Mouse (Mus musculus) midbrain, embryonic 14.5 days (tissue): ENCODE measurements at regions not wholly inside any gene's neighbourhood (a gene's known extent, or its start where the extent isn't known, plus 50 kb on each side); places are given as distances from the start of the nearest gene placed in this dataset.

Experiments used
- ATAC-seq: fragments of 200-750 bp; cut with Nextera tagmentation; 2 replicates; pipeline ENCODE4 v1.8.0; 2017; ENCODE audit warnings: moderate number of reproducible peaks, moderate library complexity; ENCODE audit not compliant: low FRiP score, low TSS enrichment
- DNase-seq: peaks from one replicate; pipeline ENCODE4 v3.0.0-alpha.2; 2015
- H3K27ac ChIP-seq: fragments of 300-500 bp; sonication (generic); replicated peaks from 2 replicates; pipeline ENCODE4 v1.5.1; 2014; ENCODE audit warnings: mild to moderate bottlenecking, low read depth, low read length, moderate library complexity
- H3K27me3 ChIP-seq: fragments of 300-500 bp; sonication (generic); 2 replicates; pipeline ENCODE4 v1.6.1; 2014; ENCODE audit warnings: low read length, control low read depth, mixed read lengths; ENCODE audit not compliant: control insufficient read depth, insufficient read depth
- H3K36me3 ChIP-seq: fragments of 300-500 bp; sonication (generic); 2 replicates; pipeline ENCODE4 v1.6.1; 2014; ENCODE audit warnings: low read length, control low read depth; ENCODE audit not compliant: control insufficient read depth, insufficient read depth
- H3K4me1 ChIP-seq: fragments of 300-500 bp; sonication (generic); 2 replicates; pipeline ENCODE4 v1.6.1; 2014; ENCODE audit warnings: mild to moderate bottlenecking, antibody characterized with exemption, low read length, control low read depth; ENCODE audit not compliant: control insufficient read depth, insufficient read depth
- H3K4me2 ChIP-seq: fragments of 300-500 bp; sonication (generic); 2 replicates; pipeline ENCODE4 v1.6.1; 2014; ENCODE audit warnings: mild to moderate bottlenecking, low read length, moderate library complexity
- H3K4me3 ChIP-seq: fragments of 300-500 bp; sonication (generic); replicated peaks from 2 replicates; pipeline ENCODE4 v1.5.1; 2014; ENCODE audit warnings: low read depth, low read length
- H3K9ac ChIP-seq: fragments of 300-500 bp; sonication (generic); replicated peaks from 2 replicates; pipeline ENCODE4 v1.6.1; 2014; ENCODE audit warnings: mild to moderate bottlenecking, low read length, moderate library complexity
- H3K9me3 ChIP-seq: fragments of 300-500 bp; sonication (generic); 2 replicates; pipeline ENCODE4 v1.6.1; 2016; ENCODE audit warnings: low read length, control low read depth, mixed read lengths; ENCODE audit not compliant: control insufficient read depth
- WGBS: fragments of 180-500 bp; shearing (Covaris S2); extraction: QIAGEN DNeasy Blood & Tissue Kit; methylation state at CpG from one replicate; pipeline ENCODE4 v1.1.7; 2014; 5-methylcytosine and 5-hydroxymethylcytosine counted together

GRCm38 (mm10) chr2:115318551-115318950 is 263.0 kb upstream of the BC052040 start:
- Histone ChIP-seq H3K4me1 (no peaks in the 10 kb centered on the region), H3K27me3 (no peaks in the 10 kb centered on the region), H3K36me3 (no peaks in the 10 kb centered on the region), H3K9me3 (no peaks in the 10 kb centered on the region), H3K4me3 (no peak overlapping the region), H3K9ac (no peak overlapping the region), H3K27ac (no peak overlapping the region), H3K4me2 (no peak overlapping the region)
- DNase-seq (no peak), ATAC-seq (no peak)
- WGBS: 86% methylated on average over 3 of the region's 3 CpGs

GRCm38 (mm10) chr2:115322582-115322981 is 258.9 kb upstream of the BC052040 start:
- no peak overlapping the region for H3K4me2 ChIP-seq
- ATAC-seq (no peak), DNase-seq (peak; percentile 21)
- H3K36me3 ChIP-seq: no peaks in the 10 kb centered on the region
- no peaks in the 10 kb centered on the region for H3K9me3 ChIP-seq
- WGBS: 12% methylated on average over 5 of the region's 5 CpGs
- H3K4me3 ChIP-seq: no peak overlapping the region
- no peaks in the 10 kb centered on the region for H3K4me1 ChIP-seq
- no peak overlapping the region for H3K9ac ChIP-seq
- H3K27ac ChIP-seq: no peak overlapping the region
- no peaks in the 10 kb centered on the region for H3K27me3 ChIP-seq

GRCm38 (mm10) chr2:115326526-115326925 is 255.0 kb upstream of the BC052040 start:
- H3K36me3 ChIP-seq: no peaks in the 10 kb centered on the region
- no peak overlapping the region for H3K4me3 ChIP-seq
- H3K9me3 ChIP-seq: no peaks in the 10 kb centered on the region
- no peak overlapping the region for H3K27ac ChIP-seq
- ATAC-seq (no peak), DNase-seq (peak; percentile 26)
- H3K9ac ChIP-seq: no peak overlapping the region
- WGBS: 78% methylated on average over 2 of the region's 2 CpGs
- no peaks in the 10 kb centered on the region for H3K4me1 ChIP-seq
- no peak overlapping the region for H3K4me2 ChIP-seq
- H3K27me3 ChIP-seq: no peaks in the 10 kb centered on the region

GRCm38 (mm10) chr2:115338178-115338577 is 243.3 kb upstream of the BC052040 start:
- 38% methylated on average over 7 of the region's 7 CpGs for WGBS

GRCm38 (mm10) chr2:115339034-115339433 is 242.5 kb upstream of the BC052040 start:
- no peak overlapping the region for H3K4me2 ChIP-seq
- H3K9ac ChIP-seq: no peak overlapping the region
- DNase-seq: no peak
- no peaks in the 10 kb centered on the region for H3K27me3 ChIP-seq
- H3K4me1 ChIP-seq: no peaks in the 10 kb centered on the region
- no peak for ATAC-seq
- H3K4me3 ChIP-seq: no peak overlapping the region
- H3K27ac ChIP-seq: no peak overlapping the region
- WGBS: 59% methylated on average over 4 of the region's 4 CpGs
- H3K36me3 ChIP-seq: no peaks in the 10 kb centered on the region
- H3K9me3 ChIP-seq: no peaks in the 10 kb centered on the region

More at GRCm38 (mm10) chr2:115338178-115338577, 243.3 kb upstream of the BC052040 start:
- Histone ChIP-seq H3K4me2 (no peak overlapping the region), H3K4me1 (no peaks in the 10 kb centered on the region), H3K27me3 (no peaks in the 10 kb centered on the region), H3K9me3 (no peaks in the 10 kb centered on the region), H3K4me3 (no peak overlapping the region), H3K27ac (no peak overlapping the region), H3K36me3 (no peaks in the 10 kb centered on the region), H3K9ac (no peak overlapping the region)
- DNase-seq (no peak), ATAC-seq (no peak)

GRCm38 (mm10) chr2:115342360-115342759 is 239.2 kb upstream of the BC052040 start:
- Histone ChIP-seq H3K27me3 (no peaks in the 10 kb centered on the region), H3K27ac (no peak overlapping the region), H3K4me1 (no peaks in the 10 kb centered on the region), H3K4me3 (no peak overlapping the region), H3K9me3 (no peaks in the 10 kb centered on the region), H3K4me2 (no peak overlapping the region), H3K9ac (no peak overlapping the region), H3K36me3 (no peaks in the 10 kb centered on the region)
- 87% methylated on average over 14 of the region's 14 CpGs for whole genome bisulfite sequencing
- ATAC-seq: no peak
- DNase-seq: no peak

- WGBS: 74% methylated on average over 6 of the region's 6 CpGs
- no peak overlapping the region for H3K4me3 ChIP-seq
- DNase-seq: no peak
- no peak overlapping the region for H3K9ac ChIP-seq
- H3K4me1 ChIP-seq: no peaks in the 10 kb centered on the region
- no peak overlapping the region for H3K4me2 ChIP-seq
- no peak overlapping the region for H3K27ac ChIP-seq
- no peaks in the 10 kb centered on the region for H3K9me3 ChIP-seq
- no peaks in the 10 kb centered on the region for H3K36me3 ChIP-seq
- ATAC-seq: no peak
- H3K27me3 ChIP-seq: no peaks in the 10 kb centered on the region
These were observed 235.0 kb upstream of the BC052040 start for GRCm38 (mm10) chr2:115346551-115346950.

- ATAC-seq (no peak), DNase-seq (peak; percentile 42)
- WGBS: 28% methylated on average over 2 of the region's 2 CpGs
- no peaks in the 10 kb centered on the region for H3K9me3 ChIP-seq
- H3K36me3 ChIP-seq: no peaks in the 10 kb centered on the region
- H3K4me1 ChIP-seq: no peaks in the 10 kb centered on the region
- no peak overlapping the region for H3K4me3 ChIP-seq
- H3K27ac ChIP-seq: no peak overlapping the region
- no peaks in the 10 kb centered on the region for H3K27me3 ChIP-seq
- no peak overlapping the region for H3K4me2 ChIP-seq
- H3K9ac ChIP-seq: no peak overlapping the region
These were observed 233.3 kb upstream of the BC052040 start for GRCm38 (mm10) chr2:115348263-115348662.

GRCm38 (mm10) chr2:115371072-115371471 is 210.4 kb upstream of the BC052040 start:
- no peaks in the 10 kb centered on the region for H3K36me3 ChIP-seq
- no peaks in the 10 kb centered on the region for H3K4me1 ChIP-seq
- H3K4me3 ChIP-seq: no peak overlapping the region
- no peaks in the 10 kb centered on the region for H3K9me3 ChIP-seq
- WGBS: 89% methylated on average over 6 of the region's 6 CpGs
- no peak for DNase-seq
- H3K9ac ChIP-seq: no peak overlapping the region
- ATAC-seq: no peak
- no peaks in the 10 kb centered on the region for H3K27me3 ChIP-seq
- H3K4me2 ChIP-seq: no peak overlapping the region
- no peak overlapping the region for H3K27ac ChIP-seq
